Mouse (Mus musculus) liver, postnatal 0 days (tissue): ENCODE measurements around the gene Arhgap30. TPM values are rescaled to one million over a fixed set of nuclear protein-coding genes. Genes with fewer than 3 reads are reported as not detected.

ENCODE experiments used
- ATAC-seq: fragments of 200-750 bp; cut with Nextera tagmentation; 2 replicates; pipeline ENCODE4 v1.8.0; 2017; ENCODE audit warnings: mild to moderate bottlenecking, moderate library complexity
- DNase-seq: peaks from one replicate; pipeline ENCODE4 v3.0.0-alpha.2; 2016
- H3K27ac ChIP-seq: fragments of 300-500 bp; sonication (generic); 2 replicates; pipeline ENCODE4 v1.5.1; 2014; ENCODE audit warnings: antibody characterized with exemption, moderate library complexity, mild to moderate bottlenecking, low read depth
- H3K27me3 ChIP-seq: fragments of 300-500 bp; sonication (generic); 2 replicates; pipeline ENCODE4 v1.6.1; 2014; ENCODE audit warnings: low read length, control low read depth, mixed read lengths; ENCODE audit not compliant: insufficient read depth
- H3K36me3 ChIP-seq: fragments of 300-500 bp; sonication (generic); replicated peaks from 2 replicates; pipeline ENCODE4 v1.6.1; 2014; ENCODE audit warnings: mild to moderate bottlenecking, control low read depth, low read length, moderate library complexity, mixed read lengths; ENCODE audit not compliant: insufficient read depth
- H3K4me1 ChIP-seq: fragments of 300-500 bp; sonication (generic); 2 replicates; pipeline ENCODE4 v1.6.1; 2014; ENCODE audit warnings: antibody characterized with exemption, mild to moderate bottlenecking, control low read depth; ENCODE audit not compliant: insufficient read depth
- H3K4me2 ChIP-seq: fragments of 300-500 bp; sonication (generic); 2 replicates; pipeline ENCODE4 v1.6.1; 2014; ENCODE audit warnings: low read depth, mild to moderate bottlenecking, low read length, moderate library complexity, mixed read lengths
- H3K4me3 ChIP-seq: fragments of 300-500 bp; sonication (generic); 2 replicates; pipeline ENCODE4 v1.5.1; 2014; ENCODE audit warnings: low read depth, low read length
- H3K9ac ChIP-seq: fragments of 300-500 bp; sonication (generic); replicated peaks from 2 replicates; pipeline ENCODE4 v1.6.1; 2014; ENCODE audit warnings: mild to moderate bottlenecking, moderate library complexity
- H3K9me3 ChIP-seq: fragments of 300-500 bp; sonication (generic); 2 replicates; pipeline ENCODE4 v1.6.1; 2016; ENCODE audit warnings: mild to moderate bottlenecking, control low read depth, low read length, mixed read lengths
- CTCF ChIP-seq: sonication (generic); IDR thresholded peaks from 2 replicates; pipeline ENCODE4 v1.5.1; 2016; ENCODE audit warnings: antibody characterized with exemption, low read depth
- EP300 ChIP-seq: IDR thresholded peaks from 2 replicates; pipeline ENCODE4 v1.6.1; 2016; ENCODE audit warnings: antibody characterized with exemption, low read depth, mild to moderate bottlenecking
- WGBS: fragments of 180-500 bp; shearing (Covaris S2); extraction: QIAGEN DNeasy Blood & Tissue Kit; methylation state at CpG from one replicate; pipeline ENCODE4 v1.1.7; 2014; ENCODE audit not compliant: insufficient replicate concordance; 5-methylcytosine and 5-hydroxymethylcytosine counted together
- polyA plus RNA-seq: library from polyadenylated mRNA; unstranded; fragments of >200 nt; fragmentation: Nextera tagmentation; extraction: Ambion mirVana; gene quantifications from 2 replicates; pipeline ENCODE4 v1.2.1, GENCODE M21; 2015

Arhgap30 gene
- polyA plus RNA-seq, 1 experiment from 2014 or later: 7.0 TPM

- no peak for DNase-seq
- Histone ChIP-seq H3K4me2 (no peak overlapping the region), H3K27ac (no peak overlapping the region), H3K9me3 (no peaks in the 10 kb centered on the region), H3K36me3 (no peaks in the 10 kb centered on the region; the same call in 1 of the 2 replicates), H3K27me3 (no peaks in the 10 kb centered on the region), H3K9ac (no peak overlapping the region), H3K4me1 (peaks cover 18% of the 10 kb centered on the region), H3K4me3 (no peak overlapping the region)
- ATAC-seq: no peak
- WGBS: 90% methylated on average over 1 of the region's 1 CpGs
- TF ChIP-seq CTCF: no peak
- TF ChIP-seq EP300: no peak
Observed at GRCm38 (mm10) chr1:171410231-171410630, 21.5 kb downstream of the Arhgap30 start.

- H3K36me3 ChIP-seq: peaks cover 5% of the 10 kb centered on the region
- peak; percentile 94 for DNase-seq
- peak; percentile 97 for ATAC-seq
- no peaks in the 10 kb centered on the region for H3K27me3 ChIP-seq
- no peak; the same call in 1 of the 2 replicates for TF ChIP-seq CTCF
- TF ChIP-seq EP300: peak; percentile 51; the same call in 1 of the 2 replicates
- peak within 1 kb of the TSS; percentile 100 for H3K4me3 ChIP-seq
- H3K4me1 ChIP-seq: peaks cover 18% of the 10 kb centered on the region
- H3K4me2 ChIP-seq: peak within 1 kb of the TSS; percentile 73
- H3K9me3 ChIP-seq: no peaks in the 10 kb centered on the region
- H3K9ac ChIP-seq: peak within 1 kb of the TSS; percentile 98
- peak within 1 kb of the TSS; percentile 95 for H3K27ac ChIP-seq
- 0% methylated on average over 36 of the region's 36 CpGs for WGBS
Observed at GRCm38 (mm10) chr1:171410947-171411484, 22.3 kb downstream of the Arhgap30 start, which contains the start of gene Usf1. Gene Usf1 (plus strand): TSS chr1:171411313.

- H3K4me3 ChIP-seq: peak overlapping the region; percentile 100
- peak; percentile 75 for ATAC-seq
- WGBS: under 1% methylated on average over 30 of the region's 39 CpGs
- no peak for DNase-seq
- H3K9ac ChIP-seq: peak overlapping the region; percentile 98
- H3K27me3 ChIP-seq: no peaks in the 10 kb centered on the region
- peaks cover 18% of the 10 kb centered on the region for H3K4me1 ChIP-seq
- no peaks in the 10 kb centered on the region for H3K9me3 ChIP-seq
- peak overlapping the region; percentile 95 for H3K27ac ChIP-seq
- peak overlapping the region; percentile 73 for H3K4me2 ChIP-seq
- peaks cover 10% of the 10 kb centered on the region for H3K36me3 ChIP-seq
- TF ChIP-seq CTCF (no peak), EP300 (no peak)
Observed at GRCm38 (mm10) chr1:171411492-171411941, 22.8 kb downstream of the Arhgap30 start.

DNA sequence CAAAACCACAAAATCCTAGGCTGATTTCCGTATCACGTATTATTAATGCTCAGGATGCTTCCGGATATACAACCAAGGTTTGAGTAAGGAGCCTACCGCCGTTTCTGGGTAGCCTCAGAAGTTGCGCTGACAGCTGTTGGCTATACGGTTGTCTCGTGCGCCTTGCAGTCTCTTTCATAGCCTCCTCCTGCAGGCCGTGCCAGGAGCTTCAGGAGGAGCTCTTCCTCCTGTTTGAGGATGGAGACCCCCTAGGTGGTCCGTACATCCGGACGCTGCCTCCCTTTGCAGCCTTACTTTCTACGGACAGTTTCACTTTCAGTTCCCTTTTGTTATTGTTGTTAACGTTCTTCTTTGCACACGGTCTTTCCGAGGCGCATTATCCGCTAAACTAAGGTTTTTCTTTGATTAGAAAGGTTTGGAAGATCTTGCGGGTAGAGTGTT is 23.3 kb downstream of the Arhgap30 start:
- WGBS: 0% methylated on average over 20 of the region's 20 CpGs
- Histone ChIP-seq H3K4me3 (peak overlapping the region; percentile 100), H3K36me3 (peaks cover 15% of the 10 kb centered on the region), H3K4me2 (peak overlapping the region; percentile 73), H3K9me3 (no peaks in the 10 kb centered on the region), H3K27ac (peak overlapping the region; percentile 95), H3K4me1 (peaks cover 18% of the 10 kb centered on the region), H3K9ac (peak overlapping the region; percentile 98), H3K27me3 (no peaks in the 10 kb centered on the region)
- DNase-seq (peak; percentile 55), ATAC-seq (0 out of 2 replicates have a peak, but pooled peaks have one; percentile 11)
- no peak for TF ChIP-seq EP300
- TF ChIP-seq CTCF: 0 out of 2 replicates have a peak, but pooled peaks have one; percentile 2

- ATAC-seq: no peak
- H3K9ac ChIP-seq: peak overlapping the region; percentile 98
- WGBS: 51% methylated on average over 3 of the region's 3 CpGs
- peak overlapping the region; percentile 73 for H3K4me2 ChIP-seq
- no peaks in the 10 kb centered on the region for H3K27me3 ChIP-seq
- no peaks in the 10 kb centered on the region for H3K9me3 ChIP-seq
- H3K4me3 ChIP-seq: peak overlapping the region; percentile 100
- peaks cover 19% of the 10 kb centered on the region for H3K36me3 ChIP-seq
- no peak for TF ChIP-seq EP300
- TF ChIP-seq CTCF: no peak
- peak overlapping the region; percentile 95 for H3K27ac ChIP-seq
- no peak for DNase-seq
- H3K4me1 ChIP-seq: peaks cover 18% of the 10 kb centered on the region
Observed at GRCm38 (mm10) chr1:171412446-171412845, 23.7 kb downstream of the Arhgap30 start.

DNA sequence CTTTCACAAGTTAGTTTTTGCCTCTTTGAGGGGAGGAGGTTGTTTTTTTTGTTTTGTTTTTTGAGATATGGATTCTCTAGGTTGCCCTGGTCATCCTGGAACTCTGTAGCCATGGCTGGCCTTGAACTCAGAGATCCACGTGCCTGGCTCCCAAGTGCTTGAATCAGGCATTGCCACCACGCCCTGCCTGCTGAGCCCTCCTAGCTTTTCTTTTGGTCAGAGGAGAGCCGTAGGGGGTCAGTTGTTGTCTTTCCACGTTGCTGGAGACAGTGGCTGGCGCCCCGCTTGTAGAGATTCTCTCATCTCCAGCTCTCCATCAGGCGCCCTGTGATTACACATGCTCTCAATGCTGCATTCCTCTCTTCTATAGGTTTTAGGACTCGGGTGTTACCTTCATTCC is 24.9 kb downstream of the Arhgap30 start:
- Histone ChIP-seq H3K4me1 (peaks cover 20% of the 10 kb centered on the region), H3K4me3 (no peak overlapping the region), H3K9me3 (no peaks in the 10 kb centered on the region), H3K9ac (no peak overlapping the region), H3K4me2 (no peak overlapping the region), H3K27me3 (no peaks in the 10 kb centered on the region), H3K27ac (no peak overlapping the region), H3K36me3 (peaks cover 22% of the 10 kb centered on the region)
- TF ChIP-seq EP300 (no peak), CTCF (no peak)
- no peak for DNase-seq
- WGBS: 72% methylated on average over 8 of the region's 8 CpGs
- no peak for ATAC-seq
